Mouse (Mus musculus) left cerebral cortex, postnatal 36 days (tissue): ENCODE data around the gene Sdhaf1. TPM values are rescaled to one million over a fixed set of nuclear protein-coding genes. Genes with fewer than 3 reads are reported as not detected.

Source experiments
- total RNA-seq, 2 experiments: library from RNA; stranded (reverse); gene quantifications; 2 replicates each; pipeline ENCODE4 v1.2.3; 2021

Sdhaf1 gene
- total RNA-seq, 2 experiments from 2014 or later = 7.5 to 9.4 TPM

Other genes starting within 250 kb of the Sdhaf1 start
- gene Gm26920, start 233.5 kb downstream of the Sdhaf1 start, total RNA-seq = 1 to 10 TPM in 1 of 2 experiments, not detected in 1; 1.1 TPM
- gene Zfp566, start 233.4 kb downstream of the Sdhaf1 start, total RNA-seq = 1 to 10 TPM; 7.5 to 7.6 TPM
- gene Zfp260, start 229.1 kb downstream of the Sdhaf1 start, total RNA-seq = 10 to 100 TPM; 65.6 to 70.4 TPM
- 10 to 100 TPM; 29.9 to 38.4 TPM for gene Zfp382, start 202.0 kb downstream of the Sdhaf1 start, total RNA-seq
- 10 to 100 TPM; 40.5 to 48.3 TPM for gene Zfp146, start 154.1 kb downstream of the Sdhaf1 start, total RNA-seq
- 1 to 10 TPM; 5.8 to 6.0 TPM for gene Cox7a1, start 139.8 kb downstream of the Sdhaf1 start, total RNA-seq
- 100 to 1,000 TPM; 175 to 181 TPM for gene Capns1, start 125.1 kb downstream of the Sdhaf1 start, total RNA-seq
- 10 to 100 TPM; 45.6 to 53.4 TPM for gene Polr2i, start 91.9 kb downstream of the Sdhaf1 start, total RNA-seq
- gene Tbcb, start 91.6 kb downstream of the Sdhaf1 start, total RNA-seq = 100 to 1,000 TPM; 135 to 142 TPM
- not detected for gene Ovol3, start 88.2 kb downstream of the Sdhaf1 start, total RNA-seq
- gene Thap8, start 43.8 kb downstream of the Sdhaf1 start, total RNA-seq = under 1 TPM; 0.32 to 0.41 TPM
- gene Wdr62, start 43.5 kb downstream of the Sdhaf1 start, total RNA-seq = 1 to 10 TPM; 1.0 to 1.1 TPM
- gene Clip3, start 32.2 kb downstream of the Sdhaf1 start, total RNA-seq = 100 to 1,000 TPM; 491 to 494 TPM
- 10 to 100 TPM; 58.7 to 65.2 TPM for gene Alkbh6, start 15.2 kb downstream of the Sdhaf1 start, total RNA-seq
- gene Syne4, start 9.1 kb downstream of the Sdhaf1 start, total RNA-seq = 1 to 10 TPM; 6.4 to 9.1 TPM
- under 1 TPM; 0.52 to 0.54 TPM for gene E130208F15Rik, start 2.2 kb downstream of the Sdhaf1 start, total RNA-seq
- 10 to 100 TPM; 32.9 to 35.1 TPM for gene Lrfn3, start 38.9 kb upstream of the Sdhaf1 start, total RNA-seq
- gene Tyrobp, start 89.9 kb upstream of the Sdhaf1 start, total RNA-seq = 10 to 100 TPM; 25.0 to 28.4 TPM
- 1 to 10 TPM; 1.2 to 2.1 TPM for gene Hcst, start 96.0 kb upstream of the Sdhaf1 start, total RNA-seq
- 1 to 10 TPM; 2.9 to 3.6 TPM for gene Nfkbid, start 97.8 kb upstream of the Sdhaf1 start, total RNA-seq
- 1,000 to 10,000 TPM; 1,238 to 1,418 TPM for gene Aplp1, start 121.6 kb upstream of the Sdhaf1 start, total RNA-seq
- gene Kirrel2, start 133.8 kb upstream of the Sdhaf1 start, total RNA-seq = 10 to 100 TPM; 12.9 to 17.8 TPM
- under 1 TPM; 0.99 to 1.00 TPM for gene Nphs1, start 134.4 kb upstream of the Sdhaf1 start, total RNA-seq
- gene Prodh2, start 169.7 kb upstream of the Sdhaf1 start, total RNA-seq = not detected
- 100 to 1,000 TPM; 156 to 209 TPM for gene Arhgap33, start 211.2 kb upstream of the Sdhaf1 start, total RNA-seq
- gene Hspb6, start 228.3 kb upstream of the Sdhaf1 start, total RNA-seq = 1 to 10 TPM; 4.2 to 5.1 TPM
- 1 to 10 TPM; 2.8 to 4.5 TPM for gene Proser3, start 228.4 kb upstream of the Sdhaf1 start, total RNA-seq
- 10 to 100 TPM; 35.9 to 45.5 TPM for gene Lin37, start 235.9 kb upstream of the Sdhaf1 start, total RNA-seq
- gene U2af1l4, start 239.4 kb upstream of the Sdhaf1 start, total RNA-seq = 10 to 100 TPM; 68.0 to 71.4 TPM
- 1 to 10 TPM; 3.6 to 9.3 TPM for gene Gm49396, start 239.4 kb upstream of the Sdhaf1 start, total RNA-seq
- 10 to 100 TPM; 79.8 to 85.1 TPM for gene Psenen, start 239.7 kb upstream of the Sdhaf1 start, total RNA-seq
- gene Igflr1, start 241.5 kb upstream of the Sdhaf1 start, total RNA-seq = 1 to 10 TPM; 1.8 to 4.5 TPM